ENCODE assay signal across 19 mouse cellular contexts in genomic region chr19:52715359-52715758, GRCm38 (mm10).
"Had no signal": no experiment of that assay in that cellular context is flagged by ENCODE, and none has a peak within 500 bp of the region (broad histone marks: within the 10 kb centered on the region; RNA-seq: fewer than 3 reads in every experiment).

No protein-coding gene starts in this region.

- H3K27ac ChIP-seq: lung, embryonic 15.5 days; macrophage; midbrain, embryonic 10.5 days; midbrain, embryonic 12.5 days; neural tube, embryonic 12.5 days; stomach, embryonic 15.5 days; stomach, postnatal 0 days had no signal

- ATAC-seq: liver, postnatal 0 days; lung, postnatal 0 days; midbrain, embryonic 16.5 days had no signal

- H3K4me3 ChIP-seq: lung, embryonic 15.5 days; megakaryocyte, embryonic 14.5 days; midbrain, embryonic 10.5 days; midbrain, embryonic 12.5 days; neural tube, embryonic 12.5 days; stomach, embryonic 15.5 days had no signal

- H3K4me2 ChIP-seq: lung, embryonic 15.5 days; midbrain, embryonic 12.5 days; neural tube, embryonic 12.5 days; stomach, embryonic 15.5 days had no signal

- H3K4me1 ChIP-seq: lung, embryonic 15.5 days; megakaryocyte, embryonic 14.5 days; midbrain, embryonic 10.5 days; midbrain, embryonic 12.5 days; neural tube, embryonic 12.5 days; stomach, embryonic 15.5 days had no signal

- H3K27me3 ChIP-seq: lung, embryonic 15.5 days; megakaryocyte, embryonic 14.5 days; midbrain, embryonic 12.5 days; neural tube, embryonic 12.5 days; stomach, embryonic 15.5 days had no signal

- H3K9me3 ChIP-seq: lung, embryonic 15.5 days; midbrain, embryonic 10.5 days; midbrain, embryonic 12.5 days; neural tube, embryonic 12.5 days; stomach, embryonic 15.5 days had no signal

- H3K9ac ChIP-seq: liver, postnatal 0 days; lung, embryonic 15.5 days; midbrain, embryonic 12.5 days; neural tube, embryonic 12.5 days; stomach, embryonic 15.5 days had no signal

- DNase-seq: liver, postnatal 0 days; lung, adult 2 months; lung, postnatal 14 days; lung, postnatal 36 days; midbrain, embryonic 14.5 days; right cerebral cortex, postnatal 14 days; thymus, adult 2 months; thymus, postnatal 25 days; thymus, postnatal 4 days had no signal

- H3K36me3 ChIP-seq: lung, embryonic 15.5 days; midbrain, embryonic 10.5 days; midbrain, embryonic 12.5 days; neural tube, embryonic 12.5 days; stomach, embryonic 15.5 days had no signal
